Mouse (Mus musculus): ENCODE results near the gene Grap2.

Grap2 gene

DNA sequence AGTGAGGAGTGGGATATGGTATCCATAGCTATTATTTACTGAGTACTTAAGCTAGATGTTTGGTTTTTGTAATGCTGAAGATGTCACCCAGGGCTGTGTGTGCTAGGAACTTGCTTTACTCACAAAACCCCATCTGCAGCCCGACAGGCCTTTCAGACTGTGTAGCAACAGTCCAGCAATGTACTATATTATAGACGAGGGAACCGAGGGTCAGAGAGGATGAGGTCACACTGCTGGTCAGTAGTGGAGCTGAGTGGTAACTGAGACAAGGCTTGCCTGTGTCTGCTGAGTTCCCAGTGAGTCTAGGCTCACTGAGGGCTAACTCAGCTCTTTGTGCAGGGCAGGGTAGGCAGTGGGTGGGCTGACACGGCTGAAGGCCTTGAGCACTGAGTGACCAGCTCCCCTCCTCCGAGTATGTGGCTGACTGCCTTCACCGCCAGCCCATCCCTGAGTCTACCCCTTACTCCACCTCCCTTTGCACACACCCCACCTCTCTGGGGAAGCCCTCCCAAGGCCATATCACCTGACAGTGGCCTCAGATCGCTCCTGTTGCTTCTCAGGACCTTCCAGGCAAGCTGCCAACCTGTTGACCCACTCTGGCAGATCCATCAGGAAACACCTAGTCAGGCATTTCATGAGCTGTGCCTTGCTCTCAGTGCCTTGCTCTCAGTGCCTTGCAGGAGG lies 108.1 kb downstream of the Grap2 start:
- DNase-seq (ENCODE audit: extremely low spot score, low read depth, low spot score), result no peak

GRCm38 (mm10) chr15:80681466-80681881 lies 109.1 kb downstream of the Grap2 start:
- no peak for DNase-seq (ENCODE audit: extremely low spot score, low read depth, low spot score)

DNA sequence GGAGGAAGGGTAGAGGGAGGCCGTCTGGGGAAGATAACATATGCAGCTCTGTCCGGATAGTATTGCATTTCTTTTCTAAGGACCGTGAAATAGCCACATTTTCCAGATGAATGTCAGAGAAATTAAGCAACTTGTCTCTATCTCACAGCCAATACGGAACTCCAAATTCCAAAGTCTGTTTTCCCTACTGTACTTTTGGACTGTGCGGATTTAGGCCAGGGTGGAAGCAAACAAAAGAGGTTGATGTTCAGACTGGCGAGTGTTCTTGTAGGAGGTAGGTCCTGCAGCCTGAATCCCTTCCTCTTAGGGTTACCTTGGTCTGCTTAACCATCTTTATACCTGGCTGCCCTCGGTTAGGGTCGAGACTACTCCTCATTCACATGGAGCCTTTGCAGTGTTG lies 109.9 kb downstream of the Grap2 start:
- DNase-seq (ENCODE audit: extremely low spot score, low read depth, low spot score), result no peak

DNA sequence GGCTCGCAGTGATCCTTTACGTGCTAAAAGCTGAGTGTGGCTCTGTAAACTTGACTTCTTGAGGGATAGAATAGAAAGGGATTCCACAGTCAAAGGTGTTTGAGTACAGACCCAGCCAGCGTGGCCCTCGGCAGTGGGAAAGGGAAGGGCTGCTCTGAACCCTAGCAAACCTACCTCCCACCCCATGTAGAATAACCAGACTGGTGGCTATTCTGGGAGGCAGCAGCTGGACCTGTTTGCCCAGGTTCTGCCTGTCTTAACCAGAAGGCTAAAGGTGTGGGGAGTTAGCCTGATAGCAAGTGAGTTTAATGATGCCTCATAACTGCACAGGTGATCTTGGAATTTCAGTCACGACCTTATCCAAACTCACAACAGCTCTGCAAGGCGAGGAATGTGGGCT lies 110.8 kb downstream of the Grap2 start:
- DNase-seq (ENCODE audit: extremely low spot score, low read depth, low spot score), result no peak

GRCm38 (mm10) chr15:80683990-80684389 lies 111.6 kb downstream of the Grap2 start:
- no peak for DNase-seq (ENCODE audit: extremely low spot score, low read depth, low spot score)

DNA sequence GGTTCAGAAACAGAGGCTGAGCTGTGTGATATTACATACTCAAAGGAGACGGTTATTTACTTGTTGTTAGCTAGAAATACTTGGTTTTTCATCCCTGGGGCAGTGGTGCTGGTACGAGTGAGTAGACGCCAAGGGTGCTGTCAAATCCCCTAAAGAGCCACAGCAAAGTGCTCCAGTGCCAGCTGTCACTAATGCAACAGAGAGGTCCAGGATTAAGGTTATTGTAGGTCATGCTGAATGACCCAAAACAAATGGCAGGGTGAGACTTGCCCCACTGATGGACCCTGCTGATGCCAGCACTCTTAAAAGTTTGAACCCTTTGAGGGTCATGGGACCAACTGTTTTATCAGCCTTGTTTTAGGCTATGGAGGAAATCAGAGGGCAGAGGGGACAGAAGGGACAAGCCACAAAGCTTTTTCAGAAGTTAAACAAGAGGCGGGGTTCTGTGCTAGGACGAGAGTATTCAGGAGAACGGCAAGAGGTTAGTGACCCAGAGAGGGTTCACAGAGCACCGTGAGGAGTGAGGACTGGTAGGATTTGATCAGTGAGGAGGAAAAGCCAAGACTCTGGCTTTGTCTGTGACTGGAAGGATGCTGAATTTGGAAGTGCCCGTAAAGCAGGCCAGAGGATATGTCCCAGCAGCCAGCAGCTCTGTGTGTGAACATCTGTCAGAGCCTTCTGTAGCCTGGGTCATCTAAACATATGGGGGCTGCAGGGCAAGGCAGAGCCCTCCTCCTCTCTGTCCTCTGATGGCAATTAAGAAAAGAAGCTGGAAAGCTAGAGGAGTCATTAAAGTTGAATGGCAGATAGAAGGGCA lies 112.6 kb downstream of the Grap2 start:
- no peak for DNase-seq (ENCODE audit: extremely low spot score, low read depth, low spot score)

- no peak for DNase-seq (ENCODE audit: extremely low spot score, low read depth, low spot score)
These were observed 113.2 kb downstream of the Grap2 start for GRCm38 (mm10) chr15:80685603-80685895.

- DNase-seq (ENCODE audit: extremely low spot score, low read depth, low spot score), result no peak
These were observed 116.1 kb downstream of the Grap2 start for GRCm38 (mm10) chr15:80688536-80688935.

DNA sequence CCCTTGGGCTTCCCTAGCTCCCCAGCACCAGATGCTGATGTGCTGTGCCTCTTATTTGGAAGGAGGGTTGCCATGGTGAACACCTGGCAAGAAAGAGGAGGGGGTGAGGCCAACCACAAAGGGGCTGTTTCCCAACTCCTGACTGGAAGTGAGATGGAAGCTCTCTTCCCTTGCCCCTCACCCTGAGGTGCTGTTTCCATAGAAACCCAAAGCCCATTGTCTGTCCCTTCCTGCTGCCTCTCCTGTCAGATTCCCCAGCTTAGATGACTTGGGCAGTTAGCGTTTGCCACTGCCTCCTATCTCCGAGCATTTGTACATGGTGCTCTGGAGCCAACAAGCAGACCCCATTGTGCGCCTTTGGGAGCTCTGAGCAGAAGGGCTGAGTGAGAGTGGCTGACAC lies 121.1 kb downstream of the Grap2 start:
- DNase-seq (ENCODE audit: extremely low spot score, low read depth, low spot score), result no peak

DNA sequence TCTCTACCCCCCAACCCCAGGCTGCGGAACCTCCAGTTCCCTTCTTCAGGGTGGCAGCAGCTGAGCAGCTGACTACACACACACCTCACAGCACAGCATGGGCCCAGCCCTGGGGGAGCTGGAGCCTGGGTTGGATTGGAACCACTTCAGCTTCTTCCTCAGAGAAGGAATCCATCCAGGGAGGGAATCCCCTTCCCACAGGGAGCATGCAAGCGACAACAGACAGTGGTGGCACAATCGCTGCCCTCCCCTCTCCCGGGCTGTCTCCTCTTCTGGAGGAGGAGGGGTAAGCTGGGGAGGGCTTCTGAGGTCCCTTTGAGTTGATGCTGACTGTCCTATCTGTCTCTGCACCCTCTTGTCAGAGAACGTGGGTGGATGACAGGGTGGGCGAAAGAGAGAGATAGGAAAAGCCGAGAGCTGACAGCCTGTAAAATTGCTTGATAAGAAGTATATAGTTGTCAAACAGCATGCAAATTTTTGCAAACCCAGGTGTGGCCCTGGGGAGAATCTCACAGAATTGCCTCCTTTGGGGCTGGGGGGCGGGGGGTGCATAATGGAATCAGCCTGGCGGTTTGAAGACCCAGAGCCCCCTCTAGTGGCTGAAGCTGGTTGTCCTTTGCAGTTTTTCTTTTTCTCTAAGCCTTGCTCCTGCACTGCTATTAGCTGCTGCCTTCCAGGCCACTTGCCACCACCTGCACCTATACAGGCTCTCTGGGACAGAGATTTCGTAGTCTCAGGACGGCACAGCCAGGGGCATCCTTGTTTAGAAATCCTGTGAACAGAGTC lies 121.9 kb downstream of the Grap2 start:
- no peak for DNase-seq (ENCODE audit: extremely low spot score, low read depth, low spot score)

DNA sequence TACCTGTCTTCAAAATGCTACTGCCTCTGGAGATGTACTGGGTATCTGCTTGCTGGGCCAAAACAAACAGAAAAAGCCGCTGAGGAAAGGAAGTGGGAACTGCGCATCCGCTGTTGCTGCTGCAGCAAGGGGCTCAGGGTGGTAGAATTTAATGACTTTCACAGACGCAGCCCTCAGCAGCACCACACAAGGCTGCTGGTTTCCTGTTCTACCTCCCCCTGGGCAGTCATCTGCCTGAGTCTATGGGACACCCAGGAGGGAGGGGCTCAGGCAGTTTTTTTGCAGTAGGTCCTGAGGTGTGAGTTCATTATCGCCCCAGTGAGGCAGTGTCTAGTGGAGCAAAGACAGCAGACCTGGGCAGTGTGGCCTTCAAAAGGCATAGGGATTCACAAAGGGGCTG lies 125.2 kb downstream of the Grap2 start:
- DNase-seq (ENCODE audit: extremely low spot score, low read depth, low spot score), result no peak

DNA sequence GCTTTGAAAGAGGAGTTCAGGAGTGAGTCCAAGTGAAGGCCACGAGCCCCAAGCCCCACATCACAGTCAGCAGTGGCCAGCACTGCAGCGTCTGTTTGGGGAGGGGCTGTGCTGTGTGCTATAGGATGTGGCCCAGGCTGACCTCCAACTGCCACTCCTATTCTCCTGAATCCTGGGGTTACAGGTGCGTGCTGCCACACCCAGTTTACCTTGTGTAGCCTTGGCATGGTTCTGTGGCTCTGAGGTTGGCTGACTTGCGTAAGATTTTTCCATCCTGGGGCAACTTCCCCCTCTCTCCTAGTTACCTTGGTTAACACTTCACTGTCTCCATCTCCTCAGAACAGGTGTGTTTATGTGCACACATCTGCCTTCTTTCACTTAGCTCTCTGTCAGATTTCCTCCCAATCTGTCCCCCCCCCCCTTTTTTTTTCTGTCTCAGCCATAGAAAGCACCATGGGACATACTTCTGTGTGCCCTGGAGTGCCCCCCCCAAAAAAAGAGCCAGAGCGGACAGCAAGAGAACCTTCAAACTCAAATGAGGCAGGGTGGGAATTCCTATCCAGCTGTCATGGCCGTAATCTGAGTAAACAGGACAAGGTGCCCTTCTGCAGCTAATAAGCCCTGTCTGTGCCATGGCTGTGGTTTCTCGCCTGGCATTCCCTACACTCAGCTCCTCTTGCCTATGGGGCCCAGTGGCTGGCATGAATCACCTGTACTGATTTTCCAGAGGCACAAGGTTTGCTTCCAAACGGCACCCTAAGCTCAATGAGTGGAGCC lies 129.3 kb downstream of the Grap2 start:
- no peak for DNase-seq (ENCODE audit: extremely low spot score, low read depth, low spot score)

Data from hindlimb bud, embryonic 11.5 days (tissue).